Mouse (Mus musculus): ENCODE measurements around the gene Gm44511. TPM values are rescaled to one million over a fixed set of nuclear protein-coding genes. Genes with fewer than 3 reads are reported as not detected.

Gm44511 gene
- polyA plus RNA-seq (2014; fragmentation: Nextera tagmentation; extraction: Ambion mirVana) = not detected in 2 replicates

DNA sequence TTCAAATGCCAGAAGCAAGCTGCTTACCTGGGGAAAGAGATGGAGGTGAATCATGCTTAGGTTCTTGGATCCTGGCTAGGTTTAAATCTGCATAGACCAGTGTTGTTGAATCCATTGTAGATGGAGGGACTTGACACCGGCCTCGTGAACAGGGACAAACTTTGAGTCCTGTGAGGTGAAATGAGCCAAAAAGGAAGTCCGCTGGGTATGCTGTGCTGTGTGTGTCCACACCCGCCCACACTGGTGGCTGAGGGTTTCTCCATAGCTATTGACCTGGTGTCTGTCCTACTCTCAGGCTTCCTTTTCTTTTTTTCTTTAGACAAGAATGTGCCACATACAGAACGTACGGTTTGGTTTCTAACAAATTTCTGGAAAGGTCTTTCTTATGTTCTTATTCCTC lies at the start of gene Gm44511, which contains the start of gene Klrb1b:
Gm44511 (minus strand) TSS at position 184 of the 400 bp plus-strand sequence.
Klrb1b (minus strand) TSS at position 200 of the 400 bp plus-strand sequence.
- Histone ChIP-seq H3K9me3 (ENCODE audit: control insufficient read depth, low read length) (no peaks in the 10 kb centered on the region), H3K36me3 (ENCODE audit: control insufficient read depth, insufficient read depth, low read length) (no peaks in the 10 kb centered on the region), H3K4me3 (replicated peaks; ENCODE audit: low read depth, low read length) (no peak within 1 kb of the TSS), H3K27ac (replicated peaks; ENCODE audit: low read depth, low read length) (no peak within 1 kb of the TSS), H3K27me3 (ENCODE audit: control insufficient read depth, insufficient read depth, low read length) (no peaks in the 10 kb centered on the region), H3K4me2 (ENCODE audit: low read length) (no peak within 1 kb of the TSS), H3K4me1 (ENCODE audit: control insufficient read depth, insufficient read depth, low read length) (no peaks in the 10 kb centered on the region), H3K9ac (replicated peaks; ENCODE audit: low read length) (no peak within 1 kb of the TSS)
- 89% methylated on average over 6 of the region's 6 CpGs for WGBS
- no peak for ATAC-seq (ENCODE audit: low FRiP score, low TSS enrichment)
- no peak for DNase-seq

- Histone ChIP-seq H3K27ac (replicated peaks; ENCODE audit: low read depth, low read length) (no peak overlapping the region), H3K36me3 (ENCODE audit: control insufficient read depth, insufficient read depth, low read length) (no peaks in the 10 kb centered on the region), H3K4me2 (ENCODE audit: low read length) (no peak overlapping the region), H3K4me3 (replicated peaks; ENCODE audit: low read depth, low read length) (no peak overlapping the region), H3K4me1 (ENCODE audit: control insufficient read depth, insufficient read depth, low read length) (no peaks in the 10 kb centered on the region), H3K27me3 (ENCODE audit: control insufficient read depth, insufficient read depth, low read length) (no peaks in the 10 kb centered on the region), H3K9me3 (ENCODE audit: control insufficient read depth, low read length) (no peaks in the 10 kb centered on the region), H3K9ac (replicated peaks; ENCODE audit: low read length) (no peak overlapping the region)
- ATAC-seq (ENCODE audit: low FRiP score, low TSS enrichment) (no peak), DNase-seq (no peak)
- WGBS = 94% methylated on average over 1 of the region's 1 CpGs
Observed at GRCm38 (mm10) chr6:128871910-128872610, 45.9 kb upstream of the Gm44511 start.

- H3K36me3 ChIP-seq (ENCODE audit: control insufficient read depth, insufficient read depth, low read length) = no peaks in the 10 kb centered on the region
- H3K4me3 ChIP-seq (replicated peaks; ENCODE audit: low read depth, low read length) = no peak overlapping the region
- no peak for DNase-seq
- no peak overlapping the region for H3K4me2 ChIP-seq (ENCODE audit: low read length)
- H3K4me1 ChIP-seq (ENCODE audit: control insufficient read depth, insufficient read depth, low read length) = no peaks in the 10 kb centered on the region
- ATAC-seq (ENCODE audit: low FRiP score, low TSS enrichment) = no peak
- no peaks in the 10 kb centered on the region for H3K27me3 ChIP-seq (ENCODE audit: control insufficient read depth, insufficient read depth, low read length)
- H3K9me3 ChIP-seq (ENCODE audit: control insufficient read depth, low read length) = no peaks in the 10 kb centered on the region
- H3K9ac ChIP-seq (replicated peaks; ENCODE audit: low read length) = no peak overlapping the region
- WGBS = 17% methylated on average over 3 of the region's 3 CpGs
- H3K27ac ChIP-seq (replicated peaks; ENCODE audit: low read depth, low read length) = no peak overlapping the region
Observed at GRCm38 (mm10) chr6:128868861-128869260, 42.7 kb upstream of the Gm44511 start.

DNA sequence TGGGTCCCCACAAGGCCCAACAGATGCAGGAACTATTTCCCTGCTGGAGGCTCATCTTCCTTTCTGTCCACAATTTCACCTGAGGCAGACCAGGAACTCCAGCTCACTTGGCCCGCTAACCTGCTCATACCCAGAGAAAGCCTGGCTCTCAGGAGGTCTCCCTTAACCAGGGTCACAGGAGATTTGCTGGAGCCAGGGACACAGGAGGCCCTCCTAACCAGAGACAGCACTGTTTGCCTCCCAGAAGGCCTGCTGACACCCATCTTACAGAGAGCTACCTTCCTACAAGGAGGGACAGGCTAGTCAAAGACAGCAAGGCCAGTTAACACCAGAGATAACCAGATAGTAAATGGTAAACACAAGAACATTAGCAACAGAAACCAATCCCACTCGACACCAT lies 31.9 kb upstream of the Gm44511 start:
- Histone ChIP-seq H3K4me3 (replicated peaks; ENCODE audit: low read depth, low read length) (no peak overlapping the region), H3K27me3 (ENCODE audit: control insufficient read depth, insufficient read depth, low read length) (no peaks in the 10 kb centered on the region), H3K27ac (replicated peaks; ENCODE audit: low read depth, low read length) (no peak overlapping the region), H3K4me2 (ENCODE audit: low read length) (no peak overlapping the region), H3K9me3 (ENCODE audit: control insufficient read depth, low read length) (no peaks in the 10 kb centered on the region), H3K36me3 (ENCODE audit: control insufficient read depth, insufficient read depth, low read length) (no peaks in the 10 kb centered on the region), H3K4me1 (ENCODE audit: control insufficient read depth, insufficient read depth, low read length) (no peaks in the 10 kb centered on the region), H3K9ac (replicated peaks; ENCODE audit: low read length) (no peak overlapping the region)
- DNase-seq = no peak
- WGBS = 94% methylated on average over 2 of the region's 2 CpGs
- no peak for ATAC-seq (ENCODE audit: low FRiP score, low TSS enrichment)

- Histone ChIP-seq H3K36me3 (ENCODE audit: control insufficient read depth, insufficient read depth, low read length) (no peaks in the 10 kb centered on the region), H3K9me3 (ENCODE audit: control insufficient read depth, low read length) (no peaks in the 10 kb centered on the region), H3K27me3 (ENCODE audit: control insufficient read depth, insufficient read depth, low read length) (no peaks in the 10 kb centered on the region), H3K9ac (replicated peaks; ENCODE audit: low read length) (no peak overlapping the region), H3K4me3 (replicated peaks; ENCODE audit: low read depth, low read length) (no peak overlapping the region), H3K4me2 (ENCODE audit: low read length) (no peak overlapping the region), H3K4me1 (ENCODE audit: control insufficient read depth, insufficient read depth, low read length) (no peaks in the 10 kb centered on the region), H3K27ac (replicated peaks; ENCODE audit: low read depth, low read length) (no peak overlapping the region)
- DNase-seq (peak; percentile 54), ATAC-seq (ENCODE audit: low FRiP score, low TSS enrichment) (no peak)
- 74% methylated on average over 5 of the region's 5 CpGs for WGBS
Observed at GRCm38 (mm10) chr6:128856250-128856649, 30.1 kb upstream of the Gm44511 start.

DNA sequence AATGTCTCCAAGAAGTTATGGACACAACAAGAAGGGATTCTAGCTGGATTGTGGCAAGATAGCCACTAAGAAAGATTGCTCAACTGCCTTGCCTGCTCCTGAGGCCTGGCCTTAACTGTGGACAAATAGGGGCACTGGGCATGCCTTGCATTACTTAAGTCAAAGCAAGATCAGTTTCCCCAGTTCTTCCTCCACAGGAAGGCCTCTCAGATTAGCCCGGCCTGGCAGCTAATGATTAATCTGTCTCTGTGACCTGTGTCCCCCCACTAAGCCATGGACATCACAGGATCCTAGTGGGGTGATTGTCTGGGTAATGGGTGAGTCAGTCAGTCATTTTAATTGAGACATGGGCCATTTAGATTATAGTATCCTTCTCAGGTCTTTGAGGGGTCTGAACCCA lies 29.4 kb upstream of the Gm44511 start:
- no peak for ATAC-seq (ENCODE audit: low FRiP score, low TSS enrichment)
- WGBS = 91% methylated on average over 1 of the region's 1 CpGs

DNA sequence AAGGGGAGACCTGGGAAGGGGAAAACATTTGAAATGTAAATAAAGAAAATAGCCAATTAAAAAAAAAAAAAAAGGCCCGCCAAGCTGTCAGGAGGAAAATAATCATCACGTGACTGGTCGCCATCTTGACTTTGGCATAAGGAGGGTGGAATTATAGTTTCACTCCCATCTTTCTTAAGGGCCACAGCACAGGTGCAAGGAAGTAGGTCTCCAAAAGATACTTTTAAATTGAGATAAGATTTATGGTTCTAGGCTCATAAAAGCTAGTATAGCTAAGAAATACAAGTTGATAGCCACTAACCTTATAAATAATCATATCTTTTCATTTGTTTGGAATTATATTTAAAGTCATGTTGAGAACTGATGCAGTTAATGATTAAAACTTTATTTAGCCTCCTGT lies 28.8 kb upstream of the Gm44511 start:
- H3K27ac ChIP-seq (replicated peaks; ENCODE audit: low read depth, low read length) = no peak overlapping the region
- no peaks in the 10 kb centered on the region for H3K36me3 ChIP-seq (ENCODE audit: control insufficient read depth, insufficient read depth, low read length)
- no peaks in the 10 kb centered on the region for H3K9me3 ChIP-seq (ENCODE audit: control insufficient read depth, low read length)
- no peak overlapping the region for H3K9ac ChIP-seq (replicated peaks; ENCODE audit: low read length)
- H3K4me2 ChIP-seq (ENCODE audit: low read length) = no peak overlapping the region
- no peak for DNase-seq
- WGBS = 92% methylated on average over 3 of the region's 3 CpGs
- no peaks in the 10 kb centered on the region for H3K27me3 ChIP-seq (ENCODE audit: control insufficient read depth, insufficient read depth, low read length)
- no peak for ATAC-seq (ENCODE audit: low FRiP score, low TSS enrichment)
- H3K4me3 ChIP-seq (replicated peaks; ENCODE audit: low read depth, low read length) = no peak overlapping the region
- H3K4me1 ChIP-seq (ENCODE audit: control insufficient read depth, insufficient read depth, low read length) = no peaks in the 10 kb centered on the region

More for the DNA sequence above, 29.4 kb upstream of the Gm44511 start:
- no peak for DNase-seq
- Histone ChIP-seq H3K27me3 (ENCODE audit: control insufficient read depth, insufficient read depth, low read length) (no peaks in the 10 kb centered on the region), H3K9me3 (ENCODE audit: control insufficient read depth, low read length) (no peaks in the 10 kb centered on the region), H3K4me3 (replicated peaks; ENCODE audit: low read depth, low read length) (no peak overlapping the region), H3K9ac (replicated peaks; ENCODE audit: low read length) (no peak overlapping the region), H3K27ac (replicated peaks; ENCODE audit: low read depth, low read length) (no peak overlapping the region), H3K4me1 (ENCODE audit: control insufficient read depth, insufficient read depth, low read length) (no peaks in the 10 kb centered on the region), H3K36me3 (ENCODE audit: control insufficient read depth, insufficient read depth, low read length) (no peaks in the 10 kb centered on the region), H3K4me2 (ENCODE audit: low read length) (no peak overlapping the region)

GRCm38 (mm10) chr6:128854024-128854820 lies 28.1 kb upstream of the Gm44511 start:
- 44% methylated on average over 12 of the region's 12 CpGs for WGBS
- Histone ChIP-seq H3K4me1 (ENCODE audit: control insufficient read depth, insufficient read depth, low read length) (no peaks in the 10 kb centered on the region), H3K4me2 (ENCODE audit: low read length) (peak overlapping the region; percentile 21; the same call in 1 of the 2 replicates), H3K36me3 (ENCODE audit: control insufficient read depth, insufficient read depth, low read length) (no peaks in the 10 kb centered on the region), H3K27me3 (ENCODE audit: control insufficient read depth, insufficient read depth, low read length) (no peaks in the 10 kb centered on the region), H3K9me3 (ENCODE audit: control insufficient read depth, low read length) (no peaks in the 10 kb centered on the region), H3K27ac (replicated peaks; ENCODE audit: low read depth, low read length) (no peak overlapping the region), H3K9ac (replicated peaks; ENCODE audit: low read length) (no peak overlapping the region), H3K4me3 (replicated peaks; ENCODE audit: low read depth, low read length) (no peak overlapping the region)
- peak; percentile 84 for DNase-seq
- ATAC-seq (ENCODE audit: low FRiP score, low TSS enrichment) = peak; percentile 72

All from midbrain, embryonic 14.5 days (tissue).